Mouse (Mus musculus): ENCODE measurements around the gene Tnfsf9.

Gene Tnfsf9

DNA sequence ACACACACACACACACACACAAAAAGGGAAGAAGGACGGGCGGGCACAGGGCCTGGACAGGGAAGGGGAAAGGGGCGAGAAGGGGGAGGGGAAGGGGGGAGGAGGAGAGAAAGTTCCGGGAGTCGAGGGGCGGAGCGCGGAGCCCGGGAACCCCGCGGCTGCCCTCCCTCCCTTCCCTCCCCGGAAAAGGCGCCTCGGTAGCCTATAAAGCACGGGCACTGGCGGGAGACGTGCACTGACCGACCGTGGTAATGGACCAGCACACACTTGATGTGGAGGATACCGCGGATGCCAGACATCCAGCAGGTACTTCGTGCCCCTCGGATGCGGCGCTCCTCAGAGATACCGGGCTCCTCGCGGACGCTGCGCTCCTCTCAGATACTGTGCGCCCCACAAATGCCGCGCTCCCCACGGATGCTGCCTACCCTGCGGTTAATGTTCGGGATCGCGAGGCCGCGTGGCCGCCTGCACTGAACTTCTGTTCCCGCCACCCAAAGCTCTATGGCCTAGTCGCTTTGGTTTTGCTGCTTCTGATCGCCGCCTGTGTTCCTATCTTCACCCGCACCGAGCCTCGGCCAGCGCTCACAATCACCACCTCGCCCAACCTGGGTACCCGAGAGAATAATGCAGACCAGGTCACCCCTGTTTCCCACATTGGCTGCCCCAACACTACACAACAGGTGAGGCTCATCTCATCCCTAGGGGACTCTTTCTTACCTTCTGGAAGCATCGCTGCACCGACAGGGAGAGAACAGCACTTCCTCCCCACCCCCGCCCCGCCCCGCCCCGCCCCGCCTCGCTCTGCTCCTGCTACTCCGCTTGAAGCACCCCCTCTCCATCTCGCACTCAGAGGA lies at the start of gene Tnfsf9:
TSS of gene Tnfsf9 (plus strand) at position 145 of the 854 bp plus-strand sequence.
- no peak for DNase-seq (ENCODE audit: low spot score)

DNA sequence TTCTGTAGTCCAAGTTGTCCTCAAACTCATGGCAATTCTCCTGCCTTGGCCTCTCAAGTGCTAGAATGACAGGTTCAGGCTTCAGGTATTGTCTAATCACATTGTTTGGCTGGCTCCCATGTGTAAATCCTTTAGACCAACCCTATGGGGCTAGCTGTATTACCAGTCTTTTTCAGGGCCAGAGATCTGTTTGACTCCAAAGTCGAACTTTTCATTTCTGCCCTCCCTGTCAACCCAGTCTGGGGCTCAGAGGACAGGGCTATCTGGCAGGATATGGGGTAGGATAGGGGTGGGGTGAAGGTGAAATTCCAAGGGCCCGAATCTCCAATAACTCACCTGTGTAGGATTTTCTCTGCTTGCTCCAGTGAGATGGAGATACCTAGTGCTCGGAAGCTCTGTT lies 48.9 kb upstream of the Tnfsf9 start:
- DNase-seq (ENCODE audit: low spot score) = no peak

DNA sequence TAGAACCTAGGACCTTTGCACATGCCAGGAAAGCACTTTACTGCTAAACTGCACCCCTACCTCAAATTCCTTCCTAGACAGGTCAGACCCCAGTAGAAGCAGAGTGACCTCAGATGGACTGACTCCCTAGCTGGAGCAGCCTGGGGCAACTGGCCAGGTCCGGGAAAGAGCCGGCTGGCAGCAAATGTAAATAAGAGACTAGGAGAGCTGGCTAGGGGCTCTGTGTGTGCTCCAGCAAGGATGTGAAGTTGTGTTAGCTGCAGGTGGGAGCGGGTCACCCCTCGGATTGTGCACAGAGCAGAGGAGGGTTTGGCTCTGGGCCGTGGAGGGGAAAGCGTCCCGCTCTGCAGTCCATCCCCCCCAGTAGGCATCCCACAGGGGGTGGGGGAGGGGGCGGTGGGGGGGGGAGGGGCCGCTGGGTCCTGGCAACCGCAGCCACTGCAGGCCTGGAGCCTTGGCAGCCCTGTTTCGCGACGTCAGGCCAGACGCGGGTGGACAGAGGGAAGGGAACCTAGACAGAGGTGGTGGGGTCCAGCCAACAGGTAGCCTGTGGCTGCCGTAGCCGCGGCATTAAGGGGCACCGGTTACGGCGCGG lies 46.1 kb upstream of the Tnfsf9 start, which contains the start of gene Crb3:
TSS of gene Crb3 (plus strand) at position 215 of the 595 bp plus-strand sequence.
- DNase-seq (ENCODE audit: low spot score) = peak; percentile 28

DNA sequence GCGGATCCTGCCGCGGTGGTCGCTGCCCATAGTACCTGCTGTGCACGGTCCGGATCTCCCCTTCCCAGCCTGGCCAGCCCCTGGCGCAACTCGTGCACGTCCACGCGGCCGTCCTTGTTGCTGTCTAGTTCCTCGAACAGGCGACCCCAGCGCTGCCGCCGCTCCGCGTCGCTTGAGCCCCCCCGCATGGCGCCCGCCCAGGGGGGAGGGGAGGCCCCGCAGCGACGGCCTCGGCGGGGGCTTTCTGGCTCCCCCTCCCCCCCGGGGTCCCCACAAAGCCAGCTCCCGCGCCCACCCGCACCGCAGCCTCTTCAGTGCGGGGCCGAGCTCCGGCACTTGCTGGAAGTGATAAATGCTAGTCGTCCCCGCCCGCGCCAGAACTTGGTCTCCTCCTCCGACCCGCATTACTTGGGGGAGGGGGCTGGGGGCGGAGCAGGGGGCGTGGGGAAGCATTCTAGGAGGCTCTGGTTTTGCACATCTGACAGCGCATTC lies 45.6 kb upstream of the Tnfsf9 start, which contains the start of gene Slc25a23:
TSS of gene Slc25a23 (minus strand) at position 378 of the 492 bp plus-strand sequence.
- peak; percentile 41 for DNase-seq (ENCODE audit: low spot score)

DNA sequence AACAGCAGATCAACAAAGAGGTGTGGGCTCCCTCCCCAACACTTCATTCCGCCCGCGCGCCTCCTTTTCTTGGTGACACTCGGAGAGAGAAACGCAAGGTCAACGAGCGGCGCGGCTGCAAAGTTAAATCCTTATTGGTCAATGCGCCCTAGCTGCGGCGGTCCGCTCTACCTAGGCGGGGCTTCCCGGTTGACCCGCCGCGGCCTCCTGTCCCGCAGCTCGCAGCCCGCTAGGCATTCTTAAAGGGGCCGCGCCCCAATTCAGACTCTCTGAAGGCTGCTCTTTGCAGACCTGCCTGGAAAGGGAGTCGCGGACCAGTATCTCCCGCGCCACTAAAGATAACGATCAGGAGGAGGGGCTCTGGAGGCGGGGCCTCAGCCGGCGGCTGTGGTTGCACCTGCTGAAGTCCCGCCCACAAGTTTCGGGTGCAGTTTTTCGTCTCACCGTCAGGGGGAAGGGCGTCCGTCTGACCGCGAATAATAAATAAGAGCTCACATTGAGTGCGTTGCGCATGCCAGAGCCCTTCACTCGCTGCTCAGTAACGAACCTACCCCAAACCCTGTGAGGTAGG lies 44.8 kb upstream of the Tnfsf9 start:
- DNase-seq (ENCODE audit: low spot score) = peak; percentile 97

DNA sequence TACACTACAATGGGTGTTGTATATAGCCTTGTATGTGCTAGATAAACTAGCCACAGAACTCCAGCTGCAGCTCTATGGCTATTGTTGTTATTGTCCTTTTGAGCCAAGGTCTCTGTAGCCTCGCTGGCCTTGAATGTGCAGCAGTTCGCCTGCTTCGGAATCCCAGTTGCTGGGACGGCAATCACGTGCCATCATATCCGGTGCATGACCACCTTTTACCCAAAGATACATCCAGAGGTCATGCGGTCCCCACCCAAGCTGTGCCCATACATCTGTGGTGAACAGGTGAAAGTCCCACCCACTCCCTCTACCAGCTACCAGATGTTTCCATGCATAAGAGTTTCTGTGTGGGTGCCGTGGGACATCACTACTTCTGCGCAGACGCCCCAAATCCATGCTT lies 44.1 kb upstream of the Tnfsf9 start:
- no peak for DNase-seq (ENCODE audit: low spot score)

DNA sequence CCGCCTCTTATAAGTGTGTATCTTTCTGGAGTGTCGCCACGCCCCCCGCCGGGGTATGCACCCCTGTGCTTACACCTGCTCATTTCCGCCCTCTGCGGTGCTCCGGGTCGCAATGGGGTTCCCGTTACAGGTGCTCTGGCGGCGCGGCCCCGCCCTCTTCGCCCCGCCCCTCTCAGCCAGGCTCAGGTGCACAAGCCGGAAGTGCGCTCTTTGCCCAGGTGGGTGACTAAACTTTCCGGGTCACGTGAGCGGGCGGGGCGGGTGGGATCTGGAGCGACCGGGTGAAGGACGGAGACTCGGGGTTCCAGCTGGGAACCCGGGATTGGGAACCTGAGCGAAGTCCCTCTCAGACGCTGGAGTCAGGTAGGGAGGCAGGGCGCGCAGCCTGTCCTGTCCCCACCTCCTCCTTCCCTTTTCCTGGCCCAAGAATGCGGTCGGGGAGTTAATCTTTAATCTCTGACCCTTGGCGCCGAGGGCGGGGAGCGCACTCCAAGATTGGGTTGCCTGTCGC lies 43.1 kb upstream of the Tnfsf9 start:
- peak; percentile 82 for DNase-seq (ENCODE audit: low spot score)

DNA sequence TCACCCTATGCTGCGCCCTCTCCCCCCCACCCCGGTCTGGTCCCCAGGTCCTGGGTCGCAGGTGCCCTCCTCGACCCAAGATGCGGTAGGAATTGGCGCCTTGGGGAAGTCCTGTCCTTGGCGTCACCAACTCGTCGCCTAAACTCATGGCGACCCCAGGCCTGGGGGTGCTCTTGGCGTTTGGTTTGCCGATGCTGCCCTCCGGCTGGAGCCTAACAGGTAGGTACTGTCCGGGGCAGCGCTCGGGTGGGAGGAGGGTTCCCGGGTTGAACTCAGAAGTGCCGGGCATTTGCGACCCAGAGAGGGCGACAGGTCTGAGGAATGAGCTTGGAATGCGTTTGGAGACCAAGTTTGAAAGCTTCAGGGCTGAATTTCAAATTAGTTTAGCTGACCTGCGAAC lies 42.6 kb upstream of the Tnfsf9 start:
- DNase-seq (ENCODE audit: low spot score) = no peak

DNA sequence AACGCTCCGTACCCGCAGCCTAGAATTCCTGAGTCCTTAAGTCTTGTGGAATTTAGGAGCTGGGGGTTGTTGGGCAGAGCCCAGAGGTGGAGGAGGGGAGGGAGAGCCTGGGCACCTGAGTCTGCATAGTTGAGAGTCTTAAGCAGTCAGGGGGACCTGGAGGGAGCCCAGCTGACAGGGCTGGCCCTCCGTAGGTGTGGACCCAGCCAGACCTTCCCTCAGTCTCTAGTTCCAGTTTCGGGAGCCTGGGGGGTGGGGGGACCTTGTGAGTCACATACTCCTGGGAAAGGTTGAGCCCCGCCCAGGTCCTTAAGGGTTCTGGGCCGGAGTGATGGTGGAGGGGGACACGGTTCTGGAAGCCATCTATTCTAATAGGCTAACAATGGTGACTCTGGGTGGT lies 42.1 kb upstream of the Tnfsf9 start:
- DNase-seq (ENCODE audit: low spot score) = peak; percentile 37

DNA sequence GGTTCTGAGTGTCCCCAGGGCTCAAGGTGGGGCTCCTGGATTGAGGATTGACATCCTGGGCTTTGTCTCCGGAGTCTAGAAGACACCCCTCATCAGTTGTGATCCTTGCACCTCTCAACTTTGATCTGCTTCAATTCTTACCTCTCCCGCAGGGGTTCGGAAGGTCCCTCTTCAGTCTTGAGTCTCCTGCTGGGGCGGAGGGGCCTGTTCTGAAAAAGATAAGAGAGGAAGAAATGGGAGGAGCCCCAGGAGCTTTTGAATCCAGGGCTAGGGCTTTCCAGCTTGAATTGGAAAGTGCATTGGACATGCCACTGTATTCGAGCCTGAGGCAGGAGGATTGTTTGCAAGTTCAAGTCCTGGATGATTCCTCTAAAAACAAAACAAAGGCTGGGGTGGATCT lies 38.2 kb upstream of the Tnfsf9 start:
- DNase-seq (ENCODE audit: low spot score) = no peak

DNA sequence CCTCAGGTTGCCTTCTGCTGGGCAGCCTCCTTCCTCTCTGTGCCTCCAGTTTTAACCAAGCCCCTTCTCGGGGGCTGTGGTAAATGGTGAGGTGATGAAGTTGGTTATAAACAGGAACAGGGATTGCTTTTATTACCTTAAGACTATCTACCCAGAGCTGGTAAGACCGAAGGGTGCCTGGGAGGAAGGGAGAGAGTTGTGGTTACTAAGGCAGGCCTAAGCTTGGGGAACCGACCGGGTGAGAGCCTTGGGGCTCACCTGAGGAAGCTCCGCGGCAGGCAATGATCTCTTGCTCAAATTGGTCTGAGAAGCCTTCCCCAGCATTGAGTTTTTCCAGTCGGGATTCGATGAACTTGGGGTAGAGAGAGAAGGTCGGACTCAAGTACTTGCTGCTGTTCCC lies 34.9 kb upstream of the Tnfsf9 start:
- no peak for DNase-seq (ENCODE audit: low spot score)

DNA sequence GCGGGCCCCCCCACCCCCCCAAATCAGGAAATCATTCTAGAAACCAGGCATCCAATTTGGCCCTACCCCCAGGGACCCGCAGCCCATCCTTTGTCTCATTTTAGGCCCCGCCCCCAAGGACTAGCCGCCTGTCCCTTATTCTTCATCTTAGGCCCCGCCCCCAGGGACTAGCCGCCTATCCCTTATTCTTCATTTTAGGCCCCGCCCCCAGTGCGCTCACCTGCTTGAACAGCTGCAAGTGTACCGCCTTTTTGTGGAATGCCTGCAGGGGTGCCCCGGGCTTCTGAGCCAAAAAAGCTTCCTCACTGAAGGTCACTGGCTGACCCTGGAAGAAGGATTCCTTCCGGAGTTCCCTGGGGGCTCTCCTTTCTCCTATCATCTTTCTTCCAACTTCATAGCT lies 34.4 kb upstream of the Tnfsf9 start:
- DNase-seq (ENCODE audit: low spot score) = peak; percentile 48

DNA sequence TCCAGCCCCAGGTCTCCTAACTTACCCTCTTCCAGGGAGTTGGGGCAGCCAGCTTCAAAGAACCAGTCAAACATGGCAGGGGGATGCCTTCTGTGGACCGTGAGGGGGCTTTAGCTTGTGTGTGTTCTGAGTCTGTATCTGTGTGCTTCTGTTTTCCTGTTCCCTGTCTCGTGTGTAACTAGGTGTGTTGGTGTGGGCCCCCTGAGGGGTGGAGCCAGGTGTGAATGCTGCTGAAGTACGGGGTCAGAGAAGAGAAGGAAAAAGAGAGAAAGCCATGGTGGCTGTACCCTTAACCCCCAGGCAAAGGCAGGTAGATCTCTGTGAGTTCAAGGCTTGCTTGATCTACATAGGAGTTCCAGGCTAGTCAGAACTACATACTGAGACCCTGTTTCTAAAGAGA lies 28.2 kb upstream of the Tnfsf9 start:
- no peak for DNase-seq (ENCODE audit: low spot score)

DNA sequence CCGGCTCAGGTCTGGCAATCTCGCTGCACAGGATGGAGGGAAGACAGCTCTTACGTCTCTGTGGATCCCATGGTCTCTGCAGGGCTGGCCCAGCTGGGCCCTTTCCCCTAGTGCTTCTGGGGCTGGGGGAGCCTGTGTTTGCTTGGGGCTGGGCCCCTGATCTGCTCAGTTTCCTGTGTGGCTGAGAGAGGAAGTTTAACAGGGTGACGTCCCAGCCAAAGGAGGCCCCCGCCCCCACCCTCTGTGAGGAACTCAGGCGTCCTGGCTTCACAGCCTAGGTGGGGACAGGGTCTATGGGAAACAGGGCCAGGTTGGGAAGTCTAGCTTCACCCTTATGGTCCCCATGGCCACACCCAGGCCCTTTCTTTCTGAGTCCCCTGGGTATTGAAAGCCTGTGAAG lies 26.8 kb upstream of the Tnfsf9 start, which contains the start of gene Dennd1c:
TSS of gene Dennd1c (minus strand) at position 179 of the 400 bp plus-strand sequence.
- no peak for DNase-seq (ENCODE audit: low spot score)

DNA sequence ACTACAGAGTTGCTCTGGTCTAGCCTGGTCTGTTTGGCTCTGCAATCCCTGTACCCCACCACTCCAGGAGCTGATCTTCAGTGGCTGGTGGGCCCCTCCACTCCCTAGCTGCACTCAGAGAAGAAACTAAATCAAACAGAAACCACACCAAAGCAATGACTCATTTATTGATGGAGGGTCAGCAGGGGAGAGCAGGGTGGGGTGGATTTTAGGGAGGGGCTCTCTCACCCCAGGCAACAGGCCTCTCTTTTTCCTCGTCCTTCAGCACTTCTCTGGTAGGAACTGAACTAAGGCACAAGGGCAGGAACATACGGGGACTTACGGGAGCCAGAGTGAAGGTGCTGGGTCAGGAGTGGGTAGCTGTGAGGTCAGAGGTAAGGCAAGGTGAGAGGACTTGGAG lies 25.2 kb upstream of the Tnfsf9 start:
- DNase-seq (ENCODE audit: low spot score) = no peak

DNA sequence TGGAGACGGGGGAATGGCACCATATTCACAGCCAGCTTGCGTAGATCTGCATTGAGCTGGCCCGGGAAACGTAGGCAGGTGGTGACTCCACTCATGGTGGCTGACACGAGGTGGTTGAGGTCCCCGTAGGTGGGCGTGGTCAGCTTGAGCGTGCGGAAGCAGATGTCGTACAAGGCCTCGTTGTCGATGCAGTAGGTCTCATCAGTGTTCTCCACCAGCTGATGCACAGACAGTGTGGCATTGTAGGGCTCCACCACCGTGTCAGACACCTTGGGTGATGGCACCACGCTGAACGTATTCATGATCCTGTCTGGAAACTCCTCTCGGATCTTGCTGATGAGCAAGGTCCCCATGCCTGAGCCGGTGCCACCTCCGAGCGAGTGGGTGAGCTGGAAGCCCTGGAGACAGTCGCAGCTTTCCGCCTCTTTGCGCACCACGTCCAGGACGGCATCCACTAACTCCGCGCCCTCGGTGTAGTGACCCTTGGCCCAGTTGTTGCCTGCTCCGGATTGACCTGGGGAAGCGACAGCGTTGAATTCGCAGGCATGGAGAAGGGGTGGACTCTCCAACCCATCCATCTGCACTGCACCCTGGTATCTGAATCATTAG lies 23.8 kb upstream of the Tnfsf9 start:
- no peak for DNase-seq (ENCODE audit: low spot score)

DNA sequence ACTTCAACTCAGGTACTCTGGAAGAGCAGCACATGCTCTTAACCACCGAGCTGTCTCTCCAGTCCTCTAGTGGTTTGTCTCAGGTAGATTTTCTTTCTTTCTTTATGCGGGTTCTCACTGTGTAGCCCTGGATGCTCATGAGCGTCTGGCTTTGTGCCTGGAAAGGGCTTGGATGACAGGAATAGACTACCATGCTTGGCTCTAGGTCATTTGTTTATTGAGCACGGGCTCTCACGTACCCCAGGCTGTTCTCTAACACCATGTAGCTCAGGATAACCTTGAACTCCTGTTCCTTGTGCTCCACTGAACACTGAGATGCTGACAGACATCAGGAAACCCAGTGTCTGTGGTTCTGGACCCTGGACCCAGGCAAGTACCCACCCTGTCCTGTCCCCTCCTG lies 22.6 kb upstream of the Tnfsf9 start:
- no peak for DNase-seq (ENCODE audit: low spot score)

DNA sequence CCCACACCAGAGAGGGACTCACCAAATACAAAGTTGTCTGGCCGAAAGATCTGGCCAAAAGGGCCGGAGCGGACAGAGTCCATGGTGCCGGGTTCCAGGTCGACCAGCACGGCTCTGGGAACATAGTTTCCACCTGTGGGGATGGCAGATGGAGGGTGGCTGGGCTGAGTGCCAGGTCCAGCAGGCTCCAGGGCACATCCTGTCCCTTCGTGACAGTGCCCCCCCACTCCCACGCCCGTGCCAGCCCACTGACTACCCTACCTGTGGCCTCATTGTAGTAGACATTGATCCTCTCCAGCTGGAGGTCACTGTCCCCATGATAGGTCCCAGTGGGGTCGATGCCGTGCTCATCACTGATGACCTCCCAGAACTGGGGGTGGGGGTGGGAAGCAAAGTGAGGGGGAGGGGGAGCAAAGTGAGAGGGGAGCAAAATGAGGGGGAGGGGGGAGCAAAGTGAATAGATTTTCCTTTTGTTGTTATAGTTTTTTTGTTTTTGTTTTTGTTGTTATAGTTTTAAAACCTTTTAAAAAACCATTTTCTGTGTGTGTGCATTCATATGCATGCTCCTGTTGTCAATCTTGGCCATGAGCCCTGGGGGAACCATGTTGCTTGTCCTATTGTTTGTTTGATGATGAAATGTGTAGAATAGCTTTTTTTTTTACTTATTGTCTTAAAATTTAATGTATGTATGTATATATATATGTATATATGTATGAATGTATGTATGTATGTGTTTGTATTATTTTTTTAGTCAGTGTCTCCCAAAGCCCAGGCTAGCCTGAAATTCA lies 19.0 kb upstream of the Tnfsf9 start:
- no peak for DNase-seq (ENCODE audit: low spot score)

DNA sequence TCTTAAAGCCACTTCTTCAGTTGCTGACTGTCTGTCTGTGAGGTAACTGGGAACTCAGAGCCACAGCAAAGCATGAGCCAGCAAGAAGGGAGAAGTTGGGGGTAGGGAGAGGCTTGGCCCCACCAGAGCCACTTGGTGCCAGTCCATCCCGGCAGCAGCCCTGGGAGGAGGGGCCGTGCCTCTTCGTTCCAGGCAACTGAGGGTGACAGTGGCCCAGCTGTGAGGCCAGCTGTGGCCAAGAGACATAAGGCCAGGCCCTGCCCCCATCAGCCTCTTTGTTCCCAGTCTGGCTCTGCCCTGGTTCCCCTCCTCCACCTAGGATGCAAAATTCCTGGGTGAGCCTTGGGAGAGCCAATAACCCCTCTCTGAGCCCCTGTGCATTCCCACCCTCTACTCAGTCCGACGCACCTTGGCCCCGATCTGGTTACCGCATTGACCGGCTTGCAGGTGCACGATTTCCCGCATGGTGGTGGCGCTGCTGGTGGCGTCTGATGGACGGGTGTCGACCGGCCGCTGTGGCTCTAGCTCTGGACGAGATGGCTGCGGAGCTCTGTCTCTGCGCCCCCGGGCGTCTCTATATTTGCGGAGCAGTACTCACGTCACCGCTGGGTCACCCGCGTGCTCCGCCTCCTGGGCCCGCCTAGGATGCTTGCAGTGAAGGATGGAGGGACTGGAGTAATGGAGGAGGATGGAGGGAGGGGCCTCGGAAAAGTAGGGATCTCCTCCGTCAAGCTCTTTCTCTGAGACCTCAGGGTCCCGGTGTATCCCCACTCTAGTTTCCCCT lies 17.9 kb upstream of the Tnfsf9 start, which contains the start of gene Tubb4a:
TSS of gene Tubb4a (minus strand) at position 734 of the 784 bp plus-strand sequence.
- DNase-seq (ENCODE audit: low spot score) = no peak

DNA sequence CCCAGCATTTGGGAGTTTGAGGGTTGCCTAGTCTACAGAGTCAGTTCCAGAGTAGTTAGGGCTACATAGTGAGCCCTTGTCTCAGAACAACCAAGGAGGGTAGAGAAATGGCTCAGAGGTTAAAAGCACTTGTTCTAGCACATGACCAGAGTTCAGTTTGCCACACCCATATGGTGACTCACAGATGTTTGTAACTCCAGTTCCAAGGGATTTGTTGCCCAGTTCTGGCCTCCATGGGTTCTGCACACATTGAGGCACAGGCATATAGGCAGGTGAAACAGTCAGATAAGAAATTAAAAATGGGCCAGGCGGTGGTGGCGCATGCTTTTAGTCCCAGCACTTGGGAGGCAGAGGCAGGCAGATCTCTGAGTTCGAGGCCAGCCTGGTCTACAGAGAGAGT lies 10.9 kb upstream of the Tnfsf9 start:
- no peak for DNase-seq (ENCODE audit: low spot score)
